Mouse (Mus musculus) frontal cortex, postnatal 36 days (tissue): ENCODE measurements around the gene Ddah2.
"Not testable (repeated sequence)": the region's sequence is repeated elsewhere in the genome, so short reads cannot be mapped to it uniquely, and the experiment has no call there.

ENCODE experiments used
- DNase-seq, 2 experiments: peaks; one replicate each; pipeline ENCODE4 v3.0.0; 2022; ENCODE audit warnings: low spot score in 2 of 2

Ddah2 gene

GRCm38 (mm10) chr17:35027277-35028068, 31.4 kb upstream of the Ddah2 start, which contains the start of gene Sapcd1:
Gene Sapcd1 (minus strand): TSS chr17:35028016.
- no peak for DNase-seq

DNA sequence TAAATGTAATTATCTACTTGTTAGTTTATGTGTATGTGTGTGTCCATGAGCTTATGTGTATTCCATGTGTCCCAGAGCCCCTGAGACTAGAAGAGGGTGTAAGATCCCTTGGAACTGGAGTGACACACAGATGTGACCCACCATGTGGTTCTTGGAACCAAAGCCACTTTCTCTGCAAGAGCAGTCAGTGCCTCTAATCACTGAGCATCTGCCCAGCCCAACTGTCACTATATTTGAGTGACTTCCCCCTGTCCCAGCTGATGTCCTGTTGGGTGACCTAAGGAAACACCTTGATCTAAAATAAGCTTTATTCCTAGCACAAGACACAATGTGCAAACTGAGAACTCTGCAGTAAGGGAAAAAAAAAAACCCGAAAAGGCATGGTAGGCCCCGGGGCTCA, 30.5 kb upstream of the Ddah2 start:
- DNase-seq = no peak

DNA sequence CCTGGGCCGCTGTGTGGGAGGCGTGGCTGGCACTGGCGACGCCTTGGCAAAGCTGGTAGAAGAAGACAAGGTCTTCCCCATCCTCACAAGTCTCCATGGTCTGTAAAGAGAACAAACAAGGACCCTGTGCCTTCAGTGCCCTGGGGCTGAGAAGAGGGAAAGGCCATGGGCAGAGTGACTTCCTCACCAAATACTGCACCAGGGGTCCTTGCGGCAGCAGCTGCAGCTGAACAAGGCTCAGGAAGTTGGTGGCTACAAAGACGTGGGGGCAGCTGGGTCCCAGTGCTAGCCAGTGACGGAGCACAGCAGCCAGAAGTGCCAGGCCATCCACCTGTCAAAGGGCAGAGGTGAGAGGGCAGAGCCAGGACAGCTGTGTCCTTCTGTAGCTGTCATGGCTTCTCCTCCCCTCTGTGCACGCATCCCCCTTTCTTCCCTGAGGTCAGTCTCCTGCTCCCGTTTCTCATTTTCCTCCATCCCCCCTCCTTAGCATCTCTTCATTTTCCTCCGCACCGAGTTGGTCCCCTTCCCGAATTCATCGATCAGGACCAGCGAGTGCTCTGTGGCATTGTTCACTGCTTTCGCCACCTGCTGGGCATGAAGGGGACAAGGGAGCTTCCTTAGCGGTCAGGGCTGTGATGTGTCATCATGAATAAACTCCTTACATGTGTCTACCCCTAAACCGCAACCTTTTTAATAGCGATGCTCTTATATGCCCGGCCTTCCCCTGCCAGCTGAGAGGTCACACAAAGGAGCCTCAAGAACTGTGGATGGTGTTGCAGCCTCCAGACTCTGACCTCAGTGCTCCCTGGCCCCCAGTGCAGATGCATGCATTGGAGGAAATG, 28.9 kb upstream of the Ddah2 start:
- DNase-seq = no peak

DNA sequence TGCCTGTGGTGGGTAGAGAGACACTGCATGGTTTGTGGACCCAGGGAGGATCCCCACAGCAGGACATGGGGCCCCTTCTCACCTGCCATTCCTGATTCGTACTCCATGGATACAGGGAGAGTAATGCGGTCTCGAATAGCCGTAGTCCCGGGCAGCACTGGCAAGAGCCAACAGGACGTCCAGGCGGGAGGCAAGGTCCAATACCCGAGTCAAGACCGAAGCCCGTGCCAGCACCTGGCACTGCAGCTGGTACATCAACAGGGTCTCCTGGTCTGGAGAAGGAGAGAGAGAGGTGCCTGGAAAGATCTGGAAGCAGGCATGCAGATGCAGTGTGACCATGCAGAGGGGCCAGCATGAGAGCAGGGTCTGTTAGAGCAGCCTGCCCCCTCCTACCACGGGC, 27.6 kb upstream of the Ddah2 start:
- DNase-seq = no peak

DNA sequence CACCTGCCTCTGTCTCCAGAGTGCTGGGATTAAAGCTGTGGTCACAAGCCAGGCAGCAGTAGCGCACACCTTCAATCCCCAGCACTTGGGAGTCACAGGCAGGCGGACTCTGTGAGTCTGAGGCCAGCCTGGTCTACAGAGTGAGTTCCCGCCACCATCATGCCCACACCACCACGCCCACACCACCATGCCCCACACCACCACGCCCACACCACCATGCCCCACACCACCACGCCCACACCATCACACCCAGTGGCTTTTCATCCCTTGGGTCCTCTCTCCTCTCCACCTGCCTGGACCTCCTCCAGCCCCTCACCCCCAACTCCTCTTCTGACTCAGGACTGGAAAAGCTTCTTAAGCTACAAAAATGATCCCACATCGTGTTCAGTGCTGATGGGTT, 27.0 kb upstream of the Ddah2 start:
- no peak for DNase-seq

- no peak for DNase-seq
Observed at GRCm38 (mm10) chr17:35032323-35032870, 26.4 kb upstream of the Ddah2 start.

- DNase-seq = not testable (repeated sequence)
Observed at GRCm38 (mm10) chr17:35033703-35034102, 25.1 kb upstream of the Ddah2 start.

GRCm38 (mm10) chr17:35034896-35035295, 23.9 kb upstream of the Ddah2 start:
- DNase-seq = no peak

- DNase-seq = no peak
Observed at GRCm38 (mm10) chr17:35039121-35039873, 19.5 kb upstream of the Ddah2 start.

DNA sequence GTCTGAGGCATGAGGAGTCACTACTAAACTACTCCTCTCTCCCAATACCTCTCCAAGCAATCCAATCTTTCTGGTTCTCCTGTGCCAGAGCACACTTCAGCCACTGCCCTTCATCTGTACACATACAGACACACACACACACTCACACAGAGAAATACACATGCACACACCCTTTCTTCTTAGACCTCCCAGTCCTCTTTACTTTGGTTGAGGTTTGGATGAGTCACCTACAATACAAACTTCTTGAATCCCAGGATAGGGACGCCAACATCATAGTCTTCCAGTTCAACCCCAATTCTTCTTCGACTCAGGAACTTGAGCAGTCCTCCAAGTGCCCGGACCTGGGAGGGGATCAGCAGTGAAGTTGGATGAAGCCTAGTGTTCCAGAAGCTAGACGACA, 15.0 kb upstream of the Ddah2 start:
- DNase-seq = no peak

GRCm38 (mm10) chr17:35044904-35045806, 13.7 kb upstream of the Ddah2 start:
- DNase-seq = no peak

- DNase-seq = no peak
Observed at GRCm38 (mm10) chr17:35045807-35046680, 12.8 kb upstream of the Ddah2 start.

GRCm38 (mm10) chr17:35046681-35047455, 12.0 kb upstream of the Ddah2 start, which contains the start of gene Msh5:
Gene Msh5 (minus strand): TSS chr17:35046745.
- DNase-seq = peak; percentile 90 to 95

DNA sequence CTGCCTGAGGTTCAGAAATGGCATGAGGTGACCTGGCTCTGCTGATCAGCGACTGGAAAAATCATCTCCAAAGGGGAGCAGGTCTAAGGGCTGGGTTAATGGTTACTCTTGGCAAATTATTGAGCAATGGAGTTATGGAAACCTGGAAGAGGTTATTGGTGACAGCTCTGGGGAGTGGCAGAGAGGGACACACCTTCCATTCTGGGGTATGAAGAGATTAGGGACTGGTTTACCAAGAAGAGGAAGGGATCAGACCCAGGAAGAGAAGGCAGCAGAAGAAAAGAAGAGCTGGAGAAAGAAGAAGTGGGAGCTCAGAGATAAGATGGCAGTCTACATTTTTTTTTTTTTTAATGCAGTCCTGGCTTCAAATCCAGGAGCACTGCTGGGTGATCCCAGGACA, 11.1 kb upstream of the Ddah2 start:
- no peak for DNase-seq

GRCm38 (mm10) chr17:35048149-35048931, 10.5 kb upstream of the Ddah2 start:
- DNase-seq = no peak

- no peak for DNase-seq
Observed at GRCm38 (mm10) chr17:35048932-35049440, 9.8 kb upstream of the Ddah2 start.

DNA sequence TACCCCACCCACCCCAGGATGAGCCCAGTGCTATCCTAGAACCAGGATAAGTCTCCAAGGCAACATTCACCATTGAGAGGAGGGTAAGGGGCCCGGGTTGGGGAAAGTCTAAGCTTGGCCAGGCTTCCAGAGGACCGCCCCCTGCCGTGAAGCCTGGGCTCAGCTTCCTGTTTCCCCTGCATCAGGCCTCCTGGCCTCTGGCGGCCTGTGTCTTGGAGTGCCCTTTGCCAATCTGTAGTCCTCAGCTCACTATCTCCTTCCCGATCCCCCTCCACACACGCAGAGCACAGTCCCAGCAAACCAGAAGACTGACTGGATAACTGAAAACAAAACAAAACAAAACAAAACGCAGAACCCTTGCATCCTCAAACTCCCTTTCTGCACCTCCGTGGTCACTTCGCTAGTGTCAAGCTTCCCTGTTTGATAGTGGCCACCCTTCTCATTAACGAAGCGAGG, 9.2 kb upstream of the Ddah2 start, which contains the start of gene Clic1:
Gene Clic1, plus strand, starts transcription at position 406 of the 456 bp plus-strand sequence.
- DNase-seq = no peak
